Mouse (Mus musculus) olfactory bulb, adult 2 months (tissue): ENCODE measurements around the gene Oard1.

Experiments
- CTCF ChIP-seq: fragments of 200-500 bp; IDR thresholded peaks from 2 replicates; pipeline ENCODE4 v1.5.1; 2012; ENCODE audit warnings: low read depth, mild to moderate bottlenecking, low read length, moderate library complexity; ENCODE audit not compliant: insufficient read depth
- POLR2A ChIP-seq: fragments of 200-500 bp; IDR thresholded peaks from 2 replicates; pipeline ENCODE4 v1.6.1; 2012; ENCODE audit warnings: mild to moderate bottlenecking, low read depth, low read length, moderate library complexity; ENCODE audit not compliant: insufficient read depth

- no peak for TF ChIP-seq CTCF
- TF ChIP-seq POLR2A: no peak
These were observed 52.3 kb downstream of the Oard1 start for GRCm38 (mm10) chr17:48462096-48462495.
